Mouse (Mus musculus) neural tube, embryonic 13.5 days (tissue): ENCODE results near the gene Mstn. TPM values are rescaled to one million over a fixed set of nuclear protein-coding genes. Genes with fewer than 3 reads are reported as not detected.

Experiments used
- polyA plus RNA-seq: library from polyadenylated mRNA; unstranded; fragments of >200 nt; fragmentation: Nextera tagmentation; extraction: Ambion mirVana; gene quantifications from 2 replicates; pipeline ENCODE4 v1.2.1, GENCODE M21; 2015

Mstn gene
- polyA plus RNA-seq, 1 experiment from 2014 or later: 1.1 TPM

Other genes with a start within 250 kb of the Mstn start
- gene Inpp1, start 244.0 kb upstream of the Mstn start, polyA plus RNA-seq: 28.6 and 29.3 TPM in 2 replicates
- 34.3 and 34.4 TPM in 2 replicates for gene Hibch, start 216.7 kb upstream of the Mstn start, polyA plus RNA-seq
- 4.6 and 5.4 TPM in 2 replicates for gene 1700019D03Rik, start 41.5 kb upstream of the Mstn start, polyA plus RNA-seq
- not detected in 2 replicates for gene 1700019A02Rik, start 126.0 kb downstream of the Mstn start, polyA plus RNA-seq
- 12.0 and 12.1 TPM in 2 replicates for gene Pms1, start 235.4 kb downstream of the Mstn start, polyA plus RNA-seq
- gene Ormdl1, start 235.5 kb downstream of the Mstn start, polyA plus RNA-seq: 52.2 and 55.5 TPM in 2 replicates
- not detected in 2 replicates for gene Gm28778, start 235.5 kb downstream of the Mstn start, polyA plus RNA-seq